Mouse (Mus musculus): ENCODE measurements around the gene Ssr1. TPM values are rescaled to one million over a fixed set of nuclear protein-coding genes. Genes with fewer than 3 reads are reported as not detected.

Ssr1 gene
- polyA plus RNA-seq, 1 experiment: 44.7 TPM

GRCm38 (mm10) chr13:37943466-37943865 is 50.6 kb downstream of the Ssr1 start:
- no peaks in the 10 kb centered on the region for H3K27me3 ChIP-seq (ENCODE audit: control insufficient read depth, insufficient read depth, insufficient read length)
- peaks cover 34% of the 10 kb centered on the region for H3K36me3 ChIP-seq (ENCODE audit: control insufficient read depth, insufficient read depth)
- H3K4me2 ChIP-seq (ENCODE audit: low read depth): no peak overlapping the region
- TF ChIP-seq POLR2AphosphoS2 (IDR thresholded peaks at IDR 0.05; ENCODE audit: insufficient read length, low read depth) (no peak), REST (IDR thresholded peaks at IDR 0.05; ENCODE audit: insufficient read depth, insufficient read length) (no peak), TCF12 (IDR thresholded peaks at IDR 0.05; ENCODE audit: insufficient read depth, poor library complexity, severe bottlenecking) (no peak), E2F4 (IDR thresholded peaks at IDR 0.05; ENCODE audit: insufficient read depth) (no peak), MYOG (IDR thresholded peaks at IDR 0.05; ENCODE audit: control insufficient read depth in 1 of 3, insufficient read depth in 1 of 3, insufficient read length in 2 of 3, low read depth in 2 of 3) (no peak), TCF3 (IDR thresholded peaks at IDR 0.05; ENCODE audit: insufficient read length, low read depth) (no peak), SRF (IDR thresholded peaks at IDR 0.05; ENCODE audit: control insufficient read depth, insufficient read length, low read depth) (no peak), MAX (IDR thresholded peaks at IDR 0.05; ENCODE audit: low read depth) (no peak), CEBPB (IDR thresholded peaks at IDR 0.05; ENCODE audit: insufficient read depth, poor library complexity, severe bottlenecking) (no peak)
- H3ac ChIP-seq (ENCODE audit: control insufficient read depth, insufficient read length): no peak overlapping the region
- no peak overlapping the region for H3K4me3 ChIP-seq
- H3K79me2 ChIP-seq (ENCODE audit: control insufficient read depth, insufficient read depth): no peaks in the 10 kb centered on the region

GRCm38 (mm10) chr13:37942887-37943331 is 51.1 kb downstream of the Ssr1 start:
- TF ChIP-seq MYOD1 (IDR thresholded peaks at IDR 0.05; ENCODE audit: control insufficient read depth in 1 of 3, insufficient read length in 2 of 3, low read depth in 2 of 3) (peak in 2 of 3 experiments; percentile 61 to 76), POLR2AphosphoS2 (IDR thresholded peaks at IDR 0.05; ENCODE audit: insufficient read length, low read depth) (no peak), TCF3 (IDR thresholded peaks at IDR 0.05; ENCODE audit: insufficient read length, low read depth) (peak; percentile 13), MYOG (IDR thresholded peaks at IDR 0.05; ENCODE audit: control insufficient read depth in 1 of 3, insufficient read depth in 1 of 3, insufficient read length in 2 of 3, low read depth in 2 of 3) (peak; percentile 66 to 87 (median 67)), E2F4 (IDR thresholded peaks at IDR 0.05; ENCODE audit: insufficient read depth) (no peak)
- peaks cover 33% of the 10 kb centered on the region for H3K36me3 ChIP-seq (ENCODE audit: control insufficient read depth, insufficient read depth)
- no peak overlapping the region for H3K4me3 ChIP-seq
- H3ac ChIP-seq (ENCODE audit: control insufficient read depth, insufficient read length): no peak overlapping the region
- H3K27me3 ChIP-seq (ENCODE audit: control insufficient read depth, insufficient read depth, insufficient read length): no peaks in the 10 kb centered on the region
- peak overlapping the region; percentile 1 for H3K4me2 ChIP-seq (ENCODE audit: low read depth)
- no peaks in the 10 kb centered on the region for H3K79me2 ChIP-seq (ENCODE audit: control insufficient read depth, insufficient read depth)

GRCm38 (mm10) chr13:37941950-37942886 is 51.8 kb downstream of the Ssr1 start:
- no peaks in the 10 kb centered on the region for H3K27me3 ChIP-seq (ENCODE audit: control insufficient read depth, insufficient read depth, insufficient read length)
- no peaks in the 10 kb centered on the region for H3K79me2 ChIP-seq (ENCODE audit: control insufficient read depth, insufficient read depth)
- peaks cover 29% of the 10 kb centered on the region for H3K36me3 ChIP-seq (ENCODE audit: control insufficient read depth, insufficient read depth)
- H3K4me3 ChIP-seq: no peak overlapping the region
- TF ChIP-seq E2F4 (IDR thresholded peaks at IDR 0.05; ENCODE audit: insufficient read depth) (no peak), REST (IDR thresholded peaks at IDR 0.05; ENCODE audit: insufficient read depth, insufficient read length) (no peak), MAX (IDR thresholded peaks at IDR 0.05; ENCODE audit: low read depth) (no peak), MYOD1 (IDR thresholded peaks at IDR 0.05; ENCODE audit: control insufficient read depth in 1 of 3, insufficient read length in 2 of 3, low read depth in 2 of 3) (peak in 1 of 3 experiments; percentile 4), TCF12 (IDR thresholded peaks at IDR 0.05; ENCODE audit: insufficient read depth, poor library complexity, severe bottlenecking) (no peak), POLR2A (IDR thresholded peaks at IDR 0.05; ENCODE audit: insufficient read length, low read depth) (no peak), MYOG (IDR thresholded peaks at IDR 0.05; ENCODE audit: control insufficient read depth in 1 of 3, insufficient read depth in 1 of 3, insufficient read length in 2 of 3, low read depth in 2 of 3) (peak in 1 of 3 experiments; percentile 20), POLR2AphosphoS2 (IDR thresholded peaks at IDR 0.05; ENCODE audit: insufficient read length, low read depth) (no peak), TCF3 (IDR thresholded peaks at IDR 0.05; ENCODE audit: insufficient read length, low read depth) (no peak), CEBPB (IDR thresholded peaks at IDR 0.05; ENCODE audit: insufficient read depth, poor library complexity, severe bottlenecking) (no peak), SRF (IDR thresholded peaks at IDR 0.05; ENCODE audit: control insufficient read depth, insufficient read length, low read depth) (no peak), USF1 (IDR thresholded peaks at IDR 0.05; ENCODE audit: low read depth) (no peak)
- H3K4me2 ChIP-seq (ENCODE audit: low read depth): peak overlapping the region; percentile 1
- H3ac ChIP-seq (ENCODE audit: control insufficient read depth, insufficient read length): no peak overlapping the region

- H3K27me3 ChIP-seq (ENCODE audit: control insufficient read depth, insufficient read depth, insufficient read length): no peaks in the 10 kb centered on the region
- peaks cover 33% of the 10 kb centered on the region for H3K36me3 ChIP-seq (ENCODE audit: control insufficient read depth, insufficient read depth)
- H3K79me2 ChIP-seq (ENCODE audit: control insufficient read depth, insufficient read depth): no peaks in the 10 kb centered on the region
- TF ChIP-seq E2F4 (IDR thresholded peaks at IDR 0.05; ENCODE audit: insufficient read depth): no peak
- no peak for TF ChIP-seq TCF3 (IDR thresholded peaks at IDR 0.05; ENCODE audit: insufficient read length, low read depth)
- no peak for TF ChIP-seq POLR2A (IDR thresholded peaks at IDR 0.05; ENCODE audit: insufficient read length, low read depth)
- TF ChIP-seq POLR2AphosphoS2 (IDR thresholded peaks at IDR 0.05; ENCODE audit: insufficient read length, low read depth): no peak
- TF ChIP-seq REST (IDR thresholded peaks at IDR 0.05; ENCODE audit: insufficient read depth, insufficient read length): no peak
- no peak for TF ChIP-seq MAX (IDR thresholded peaks at IDR 0.05; ENCODE audit: low read depth)
- no peak for TF ChIP-seq MYOG (IDR thresholded peaks at IDR 0.05; ENCODE audit: control insufficient read depth in 1 of 3, insufficient read depth in 1 of 3, insufficient read length in 2 of 3, low read depth in 2 of 3)
- TF ChIP-seq SRF (IDR thresholded peaks at IDR 0.05; ENCODE audit: control insufficient read depth, insufficient read length, low read depth): no peak
- no peak for TF ChIP-seq TCF12 (IDR thresholded peaks at IDR 0.05; ENCODE audit: insufficient read depth, poor library complexity, severe bottlenecking)
- TF ChIP-seq MYOD1 (IDR thresholded peaks at IDR 0.05; ENCODE audit: control insufficient read depth in 1 of 3, insufficient read length in 2 of 3, low read depth in 2 of 3): no peak
- TF ChIP-seq CEBPB (IDR thresholded peaks at IDR 0.05; ENCODE audit: insufficient read depth, poor library complexity, severe bottlenecking): no peak
- TF ChIP-seq USF1 (IDR thresholded peaks at IDR 0.05; ENCODE audit: low read depth): no peak
- H3K4me2 ChIP-seq (ENCODE audit: low read depth): no peak overlapping the region
- H3ac ChIP-seq (ENCODE audit: control insufficient read depth, insufficient read length): no peak overlapping the region
- H3K4me3 ChIP-seq: no peak overlapping the region
Observed at GRCm38 (mm10) chr13:37941138-37941645, 52.8 kb downstream of the Ssr1 start.

Measured in myocyte (in vitro differentiated cells).